Mouse (Mus musculus) neural tube, embryonic 11.5 days (tissue): ENCODE measurements at regions not wholly inside any gene's neighbourhood (a gene's known extent, or its start where the extent isn't known, plus 50 kb on each side); places are given as distances from the start of the nearest gene placed in this dataset.

ENCODE experiments used
- ATAC-seq: fragments of 200-750 bp; cut with Nextera tagmentation; 2 replicates; pipeline ENCODE4 v1.8.0; 2017; ENCODE audit warnings: moderate number of reproducible peaks, mild to moderate bottlenecking, moderate TSS enrichment, moderate library complexity; ENCODE audit not compliant: insufficient read depth, low FRiP score, low TSS enrichment
- DNase-seq: peaks from one replicate; pipeline ENCODE4 v3.0.0-alpha.2; 2015; ENCODE audit warnings: low spot score
- H3K27ac ChIP-seq: fragments of 300-500 bp; sonication (generic); 2 replicates; pipeline ENCODE4 v1.5.1; 2014; ENCODE audit warnings: low read depth, mild to moderate bottlenecking, low read length
- H3K27me3 ChIP-seq: fragments of 300-500 bp; sonication (generic); 2 replicates; pipeline ENCODE4 v1.6.1; 2014; ENCODE audit warnings: mild to moderate bottlenecking, low read length, mixed read lengths; ENCODE audit not compliant: control insufficient read depth, insufficient read depth
- H3K36me3 ChIP-seq: fragments of 300-500 bp; sonication (generic); 2 replicates; pipeline ENCODE4 v1.6.1; 2014; ENCODE audit warnings: mild to moderate bottlenecking, low read length, moderate library complexity, mixed read lengths; ENCODE audit not compliant: control insufficient read depth, insufficient read depth
- H3K4me1 ChIP-seq: fragments of 300-500 bp; sonication (generic); 2 replicates; pipeline ENCODE4 v1.6.1; 2014; ENCODE audit warnings: low read length, mixed read lengths; ENCODE audit not compliant: control insufficient read depth, insufficient read depth
- H3K4me2 ChIP-seq: fragments of 300-500 bp; sonication (generic); 2 replicates; pipeline ENCODE4 v1.6.1; 2014; ENCODE audit warnings: low read depth, mild to moderate bottlenecking, moderate library complexity
- H3K4me3 ChIP-seq: fragments of 300-500 bp; sonication (generic); 2 replicates; pipeline ENCODE4 v1.5.1; 2014; ENCODE audit warnings: low read depth, low read length
- H3K9ac ChIP-seq: fragments of 300-500 bp; sonication (generic); 2 replicates; pipeline ENCODE4 v1.6.1; 2014; ENCODE audit warnings: mild to moderate bottlenecking, low read length
- H3K9me3 ChIP-seq: fragments of 300-500 bp; sonication (generic); 2 replicates; pipeline ENCODE4 v1.6.1; 2016; ENCODE audit warnings: low read length; ENCODE audit not compliant: control insufficient read depth
- WGBS: fragments of 180-500 bp; shearing (Covaris S2); extraction: QIAGEN DNeasy Blood & Tissue Kit; methylation state at CpG from one replicate; pipeline ENCODE4 v1.1.7; 2014; 5-methylcytosine and 5-hydroxymethylcytosine counted together

DNA sequence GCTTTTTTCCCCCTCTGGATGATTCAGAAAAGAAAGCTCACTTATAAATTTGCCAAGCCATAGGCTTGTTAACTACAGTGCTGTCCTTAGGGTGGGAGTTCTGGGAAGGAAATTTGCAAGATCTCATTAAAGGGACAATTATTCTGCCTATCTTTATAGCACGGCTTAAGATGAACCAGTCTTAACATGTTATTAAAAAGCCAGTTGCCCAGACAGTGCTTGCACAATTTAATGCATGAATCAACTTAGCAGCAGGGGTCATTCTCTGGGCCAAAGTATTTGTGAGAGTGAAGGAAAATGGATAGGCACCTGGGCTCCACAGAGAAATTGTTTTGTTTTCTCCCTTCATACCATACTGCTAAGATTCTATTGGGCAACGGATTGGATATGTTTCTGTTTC is 733.0 kb upstream of the Edil3 start:
- Histone ChIP-seq H3K4me3 (no peak overlapping the region), H3K27ac (no peak overlapping the region), H3K4me2 (no peak overlapping the region), H3K9me3 (no peaks in the 10 kb centered on the region), H3K36me3 (no peaks in the 10 kb centered on the region), H3K4me1 (no peaks in the 10 kb centered on the region), H3K27me3 (no peaks in the 10 kb centered on the region), H3K9ac (no peak overlapping the region)
- 71% methylated on average over 2 of the region's 2 CpGs for WGBS
- DNase-seq (no peak), ATAC-seq (peak; percentile 73; the same call in 1 of the 2 replicates)
